Mouse (Mus musculus): ENCODE results near the gene Fip1l1. TPM values are rescaled to one million over a fixed set of nuclear protein-coding genes. Genes with fewer than 3 reads are reported as not detected.

The Fip1l1 gene
- polyA plus RNA-seq, 1 experiment from 2014 or later: 119 TPM

- DNase-seq (ENCODE audit: low spot score): peak; percentile 49
- Histone ChIP-seq H3K9me3 (no peaks in the 10 kb centered on the region), H3K4me1 (peaks cover 39% of the 10 kb centered on the region), H3K36me3 (replicated peaks) (no peaks in the 10 kb centered on the region), H3K4me3 (no peak overlapping the region), H3K27ac (replicated peaks) (no peak overlapping the region), H3K27me3 (replicated peaks; ENCODE audit: low read depth, poor library complexity, severe bottlenecking) (no peaks in the 10 kb centered on the region)
- WGBS: 54% methylated on average over 5 of the region's 6 CpGs
Measured at GRCm38 (mm10) chr5:74647584-74647984, 112.3 kb downstream of the Fip1l1 start.

- WGBS: 74% methylated on average over 9 of the region's 9 CpGs
- H3K4me1 ChIP-seq: peaks cover 33% of the 10 kb centered on the region
- no peak for DNase-seq (ENCODE audit: low spot score)
- H3K27me3 ChIP-seq (replicated peaks; ENCODE audit: low read depth, poor library complexity, severe bottlenecking): no peaks in the 10 kb centered on the region
- H3K4me3 ChIP-seq: no peak overlapping the region
- H3K9me3 ChIP-seq: no peaks in the 10 kb centered on the region
- no peak overlapping the region for H3K27ac ChIP-seq (replicated peaks)
- H3K36me3 ChIP-seq (replicated peaks): no peaks in the 10 kb centered on the region
Measured at GRCm38 (mm10) chr5:74648216-74648615, 113.0 kb downstream of the Fip1l1 start.

Other genes with a start within 250 kb of the Fip1l1 start
- 14.9 and 17.2 TPM in 2 replicates for gene Scfd2, start 3.7 kb upstream of the Fip1l1 start, polyA plus RNA-seq (2016; fragmentation: Nextera tagmentation; extraction: Ambion mirVana)
- gene Lnx1, start 167.5 kb downstream of the Fip1l1 start, polyA plus RNA-seq (2016; fragmentation: Nextera tagmentation; extraction: Ambion mirVana): 1.7 TPM in 2 replicates

Data from embryonic facial prominence, embryonic 10.5 days (tissue).